Mouse (Mus musculus) spleen, adult 18-20 months (tissue): ENCODE results near the gene Gm11559.
"Not testable (repeated sequence)": the region's sequence is repeated elsewhere in the genome, so short reads cannot be mapped to it uniquely, and the experiment has no call there.

ENCODE experiments used
- DNase-seq, 2 experiments: peaks; one replicate each; pipeline ENCODE4 v3.0.0; 2022; ENCODE audit warnings: mixed read lengths in 2 of 2

The Gm11559 gene

GRCm38 (mm10) chr11:99864176-99864575, at the start of gene Gm11559:
Gene Gm11559 (plus strand): TSS chr11:99864476.
- not testable (repeated sequence) for DNase-seq

- not testable (repeated sequence) for DNase-seq
Observed at GRCm38 (mm10) chr11:99815566-99815965, 48.7 kb upstream of the Gm11559 start, which contains the start of gene Gm11564. Gene Gm11564 (minus strand): TSS chr11:99815666.

DNA sequence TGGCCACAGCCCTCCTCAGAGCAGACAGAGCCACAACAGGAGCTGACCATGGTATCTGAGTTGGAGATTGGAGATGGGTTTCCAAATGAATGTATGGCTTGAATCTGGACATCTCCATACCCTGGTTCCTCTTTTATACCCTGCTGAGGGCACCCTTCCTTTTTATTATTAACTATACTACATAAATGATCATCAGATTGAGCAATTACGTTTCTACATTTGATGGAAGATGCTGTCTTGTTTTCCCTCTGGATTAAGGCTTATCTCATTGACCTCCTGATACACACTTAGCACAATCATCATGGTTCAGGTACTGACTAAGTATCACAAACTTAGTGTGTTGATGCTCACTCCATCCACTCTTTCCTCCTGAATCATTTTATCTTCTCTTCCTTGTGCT, 26.3 kb upstream of the Gm11559 start, which contains the start of gene 2300003K06Rik:
2300003K06Rik (minus strand) TSS at position 101 of the 400 bp plus-strand sequence.
- DNase-seq: no peak

DNA sequence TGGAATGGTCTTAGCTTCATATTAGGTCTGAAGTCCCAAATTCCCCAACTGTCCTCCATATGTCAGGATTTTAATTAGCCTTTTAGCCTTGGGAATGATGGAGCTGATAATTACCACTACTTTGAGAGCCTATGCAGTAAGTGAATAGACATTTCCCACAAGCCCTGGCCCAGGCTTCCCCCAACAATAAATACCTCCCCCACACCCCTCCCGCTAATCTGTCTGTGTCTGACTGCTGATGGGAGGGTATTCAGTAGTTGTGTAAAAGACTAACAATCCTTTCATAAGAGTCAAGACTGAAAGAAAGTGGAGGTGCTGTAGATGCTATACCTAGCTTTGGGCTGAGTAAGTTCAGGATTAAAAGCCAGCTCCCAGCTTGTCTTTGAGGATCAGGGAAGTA, 22.1 kb upstream of the Gm11559 start:
- DNase-seq: no peak

DNA sequence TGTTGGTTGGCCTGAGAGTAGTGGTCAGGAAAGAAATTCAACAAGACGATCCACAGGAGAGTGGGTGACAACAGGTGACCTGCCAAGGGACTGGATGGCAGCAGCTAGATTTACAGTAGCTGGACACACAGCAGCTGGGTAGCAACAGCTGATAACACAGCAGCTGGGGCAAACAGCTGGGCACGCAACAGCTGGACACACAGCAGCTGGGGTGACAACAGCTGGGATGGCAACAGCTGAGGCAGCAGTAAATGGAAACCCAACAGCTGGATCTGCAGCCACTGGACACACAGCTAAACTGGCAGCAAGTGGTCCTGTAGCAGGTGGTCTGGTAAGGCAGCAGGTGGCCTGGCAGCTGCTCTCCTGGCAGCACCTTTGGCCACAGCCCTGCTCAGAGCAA, 17.5 kb upstream of the Gm11559 start:
- DNase-seq: no peak

DNA sequence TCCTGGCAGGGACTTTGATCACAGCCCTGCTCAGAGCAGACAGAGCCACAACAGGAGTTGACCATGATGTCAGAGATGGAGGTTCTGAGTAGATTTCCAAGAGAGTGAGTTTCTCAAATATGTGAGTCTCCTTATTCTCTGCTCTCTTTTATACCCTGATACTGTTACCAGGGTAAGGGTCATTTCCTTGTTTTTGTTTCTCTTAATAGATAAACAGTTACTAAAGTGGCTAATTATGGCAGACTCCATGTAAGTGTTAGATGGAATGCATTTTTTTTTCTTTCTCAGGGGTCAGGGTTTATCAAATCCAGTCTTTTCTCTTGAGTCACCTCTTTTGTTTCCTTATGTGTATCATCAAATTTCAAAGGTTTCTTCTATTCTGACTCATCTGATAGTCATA, 12.8 kb upstream of the Gm11559 start, which contains the start of gene Krtap4-16:
Krtap4-16 (minus strand) TSS at position 101 of the 400 bp plus-strand sequence.
- no peak for DNase-seq

DNA sequence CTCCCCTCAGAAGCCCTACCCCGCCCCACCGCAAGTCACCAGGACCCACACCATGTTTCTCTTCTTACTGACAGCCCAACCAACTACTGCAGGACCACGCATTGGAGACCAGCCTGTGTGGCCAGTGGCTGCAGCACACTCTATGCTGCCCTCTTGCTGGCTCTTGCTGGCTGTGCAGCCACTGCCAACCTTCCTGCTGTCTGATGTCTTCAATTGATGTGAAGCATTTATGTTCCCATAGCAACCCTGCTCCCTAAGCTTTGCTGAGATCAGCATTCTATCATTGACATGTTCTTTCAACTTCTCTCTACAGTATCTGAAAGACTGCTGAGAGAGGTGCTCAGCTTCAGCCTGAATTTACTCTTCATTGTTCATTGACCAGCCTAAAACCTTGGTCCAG, 10.2 kb upstream of the Gm11559 start:
- DNase-seq: no peak

- DNase-seq: no peak
Observed at GRCm38 (mm10) chr11:99857617-99858016, 6.7 kb upstream of the Gm11559 start, which contains the start of gene Gm11568. Gene Gm11568 (plus strand): TSS chr11:99857917.

- DNase-seq: no peak
Observed at GRCm38 (mm10) chr11:99858761-99859160, 5.5 kb upstream of the Gm11559 start.

DNA sequence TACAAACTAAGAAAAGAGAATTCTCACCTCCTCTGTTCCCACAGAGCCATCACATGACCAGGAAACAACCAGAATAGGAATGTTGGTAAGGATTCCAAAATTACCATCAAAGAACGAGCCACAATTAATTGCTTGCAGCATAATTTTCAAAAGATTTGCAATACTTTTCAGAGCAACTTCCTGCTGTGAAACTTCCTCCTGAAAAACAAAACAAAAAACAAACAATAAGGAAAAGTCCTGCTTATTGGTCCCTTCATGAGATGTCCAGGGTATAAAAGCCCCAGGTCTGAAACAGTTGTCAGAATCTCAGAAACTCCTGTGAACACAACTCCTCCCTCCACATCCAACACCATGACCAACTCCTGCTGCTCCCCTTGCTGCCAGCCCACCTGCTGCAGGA, 8.8 kb downstream of the Gm11559 start, which contains the start of gene Krtap9-1:
Krtap9-1 (plus strand) TSS at position 301 of the 400 bp plus-strand sequence.
- DNase-seq: not testable (repeated sequence)

DNA sequence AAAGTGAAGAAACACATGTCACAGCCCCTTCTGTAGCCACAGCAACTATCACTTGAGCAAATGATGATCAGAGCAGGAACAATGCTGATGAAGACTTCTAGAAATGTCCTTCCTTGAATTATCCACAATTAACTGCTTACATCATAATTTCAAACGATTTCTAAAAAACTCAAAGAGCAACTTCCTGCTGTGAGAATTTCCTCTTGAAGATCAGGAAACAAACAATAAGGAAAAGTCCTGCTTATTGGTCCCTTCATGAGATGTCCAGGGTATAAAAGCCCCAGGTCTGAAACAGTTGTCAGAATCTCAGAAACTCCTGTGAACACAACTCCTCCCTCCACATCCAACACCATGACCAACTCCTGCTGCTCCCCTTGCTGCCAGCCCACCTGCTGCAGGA, 14.6 kb downstream of the Gm11559 start, which contains the start of gene Gm11567:
Gm11567 (plus strand) TSS at position 301 of the 400 bp plus-strand sequence.
- not testable (repeated sequence) for DNase-seq

GRCm38 (mm10) chr11:99907620-99908019, 43.3 kb downstream of the Gm11559 start, which contains the start of gene Krtap31-1:
Gene Krtap31-1 (plus strand): TSS chr11:99907920.
- DNase-seq: no peak

DNA sequence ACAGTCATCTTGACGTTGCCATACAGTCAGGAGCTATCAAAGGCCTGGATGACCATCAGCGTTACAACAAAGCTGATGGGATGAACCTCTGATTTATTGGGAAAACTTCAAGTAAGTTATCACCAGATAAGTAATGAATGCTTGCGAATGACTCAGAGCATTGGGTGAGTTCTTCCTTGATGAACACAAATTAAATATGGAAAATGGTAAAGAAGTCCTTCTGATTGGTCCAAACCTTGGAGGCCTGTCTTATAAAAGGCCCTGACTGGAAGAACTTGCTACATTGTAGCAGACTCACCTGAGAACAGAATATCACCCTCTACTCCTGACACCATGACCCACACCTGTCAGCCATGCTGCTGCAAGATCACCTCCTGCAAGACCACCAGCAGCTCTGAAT, 50.2 kb downstream of the Gm11559 start, which contains the start of gene Gm11565:
Gm11565 (plus strand) TSS at position 301 of the 400 bp plus-strand sequence.
- DNase-seq: no peak
